Comparison of ENCODE assay signal across 17 mouse cellular contexts in genomic region chr2:77220960-77221359, GRCm38 (mm10). TPM values are rescaled to one million over a fixed set of nuclear protein-coding genes. Genes with fewer than 3 reads are reported as not detected.
DNase-seq lines count a peak whose midpoint lies in the region; ATAC-seq and TF ChIP-seq lines count a peak whose summit lies in the region.
"Had no signal": no experiment of that assay in that cellular context is flagged by ENCODE, and none has a peak within 500 bp of the region (broad histone marks: within the 10 kb centered on the region; RNA-seq: fewer than 3 reads in every experiment).

No protein-coding gene starts in this region.

- H3K27ac ChIP-seq in forebrain, embryonic 14.5 days (ENCODE audit: low read depth, low read length), result no peak overlapping the region
- H3K27ac ChIP-seq in forebrain, embryonic 12.5 days, result no peak overlapping the region
- peak overlapping the region; percentile 12; the same call in 1 of the 2 replicates for H3K27ac ChIP-seq in left cerebral cortex, adult 2 months
- peak overlapping the region; percentile 15; the same call in 1 of the 2 replicates for H3K27ac ChIP-seq in olfactory bulb, adult 2 months (ENCODE audit: insufficient read depth, low read depth, low read length)
- H3K27ac ChIP-seq: embryonic facial prominence, embryonic 15.5 days; heart, adult 2 months; liver, embryonic 12.5 days; midbrain, embryonic 10.5 days had no signal

- peak; percentile 37 for DNase-seq in forebrain, embryonic 14.5 days (ENCODE audit: low spot score)
- DNase-seq in left cerebral cortex, adult 2 months (ENCODE audit: extremely low spot score in 1 of 2, low spot score in 2 of 2), result no peak
- no peak for DNase-seq in left cerebral cortex, postnatal 36 days (ENCODE audit: low spot score in 2 of 2)
- DNase-seq in layer of hippocampus, adult 18-20 months (ENCODE audit: low spot score in 2 of 2), result peak; percentile 11 to 63
- no peak for DNase-seq in lung, postnatal 4 days
- DNase-seq in heart, adult 11 months, result no peak
- DNase-seq: adrenal gland, postnatal 14 days; B cell, adult 2 months; heart, adult 2 months; heart, postnatal 14 days; kidney, postnatal 10 days had no signal

- TF ChIP-seq POLR2A in olfactory bulb, adult 2 months (IDR thresholded peaks at IDR 0.05; ENCODE audit: insufficient read depth, low read depth, low read length), result no peak

- no peaks in the 10 kb centered on the region for H3K9me3 ChIP-seq in forebrain, embryonic 14.5 days (replicated peaks; ENCODE audit: control insufficient read depth, low read length)
- no peaks in the 10 kb centered on the region for H3K9me3 ChIP-seq in forebrain, embryonic 12.5 days
- H3K9me3 ChIP-seq: embryonic facial prominence, embryonic 15.5 days; liver, embryonic 12.5 days; midbrain, embryonic 10.5 days had no signal

- H3K36me3 ChIP-seq in forebrain, embryonic 14.5 days (ENCODE audit: control insufficient read depth, insufficient read depth, low read length), result peaks cover 22% of the 10 kb centered on the region
- H3K36me3 ChIP-seq in forebrain, embryonic 12.5 days (replicated peaks), result peaks cover 6% of the 10 kb centered on the region; the same call in 1 of the 2 replicates
- H3K36me3 ChIP-seq: embryonic facial prominence, embryonic 15.5 days; liver, embryonic 12.5 days had no signal

- peak; percentile 40; the same call in 1 of the 2 replicates for ATAC-seq in forebrain, embryonic 14.5 days
- ATAC-seq in forebrain, embryonic 12.5 days (ENCODE audit: low FRiP score), result no peak
- ATAC-seq: liver, embryonic 12.5 days; lung, postnatal 0 days had no signal

- no peaks in the 10 kb centered on the region for H3K27me3 ChIP-seq in forebrain, embryonic 14.5 days (replicated peaks; ENCODE audit: control insufficient read depth, insufficient read depth, low read length)
- H3K27me3 ChIP-seq in forebrain, embryonic 12.5 days, result no peaks in the 10 kb centered on the region
- H3K27me3 ChIP-seq: embryonic facial prominence, embryonic 15.5 days; liver, embryonic 12.5 days had no signal

- H3K4me2 ChIP-seq in forebrain, embryonic 14.5 days (ENCODE audit: low read length), result no peak overlapping the region
- H3K4me2 ChIP-seq in forebrain, embryonic 12.5 days, result no peak overlapping the region
- H3K4me2 ChIP-seq: embryonic facial prominence, embryonic 15.5 days; liver, embryonic 12.5 days had no signal

- no peak overlapping the region for H3K9ac ChIP-seq in forebrain, embryonic 14.5 days (ENCODE audit: low read length)
- no peak overlapping the region for H3K9ac ChIP-seq in forebrain, embryonic 12.5 days
- H3K9ac ChIP-seq: embryonic facial prominence, embryonic 15.5 days; liver, embryonic 12.5 days had no signal

- intact Hi-C loops in left cerebral cortex, adult 2 months (cut with DNase I), result no loop called here
- intact Hi-C loops in left cerebral cortex, postnatal 36 days (cut with DNase I), result no loop called here

- H3K4me3 ChIP-seq in forebrain, embryonic 14.5 days (ENCODE audit: low read depth, low read length), result no peak overlapping the region
- no peak overlapping the region for H3K4me3 ChIP-seq in forebrain, embryonic 12.5 days (replicated peaks)
- H3K4me3 ChIP-seq in left cerebral cortex, adult 2 months, result no peak overlapping the region
- no peak overlapping the region for H3K4me3 ChIP-seq in olfactory bulb, adult 2 months (ENCODE audit: insufficient read depth, low read depth, low read length)
- H3K4me3 ChIP-seq: embryonic facial prominence, embryonic 15.5 days; heart, adult 2 months; liver, embryonic 12.5 days; midbrain, embryonic 10.5 days had no signal

- no peak for TF ChIP-seq CTCF in left cerebral cortex, adult 2 months (IDR thresholded peaks at IDR 0.05)
- TF ChIP-seq CTCF in olfactory bulb, adult 2 months (IDR thresholded peaks at IDR 0.05; ENCODE audit: insufficient read depth, low read depth, low read length), result no peak

- no peaks in the 10 kb centered on the region for H3K4me1 ChIP-seq in forebrain, embryonic 14.5 days (ENCODE audit: control insufficient read depth, insufficient read depth, low read length)
- H3K4me1 ChIP-seq in forebrain, embryonic 12.5 days, result no peaks in the 10 kb centered on the region
- H3K4me1 ChIP-seq in olfactory bulb, adult 2 months (ENCODE audit: control insufficient read depth, insufficient read depth, low read length), result 0 out of 2 replicates have a peak, but pooled peaks cover 2% of the 10 kb centered on the region
- H3K4me1 ChIP-seq: embryonic facial prominence, embryonic 15.5 days; liver, embryonic 12.5 days; midbrain, embryonic 10.5 days had no signal

- WGBS in forebrain, embryonic 14.5 days, result 78% methylated on average over 2 of the region's 2 CpGs
- 79% methylated on average over 2 of the region's 2 CpGs for WGBS in forebrain, embryonic 12.5 days
- 61% methylated on average over 2 of the region's 2 CpGs for WGBS in olfactory bulb, adult 2 months

RNA-seq across cellular contexts. Expression of gene Ccdc141, which starts 50.5 kb away (rescaled TPM):
- polyA plus RNA-seq in forebrain, embryonic 14.5 days (2014; fragmentation: Nextera tagmentation; extraction: Ambion mirVana), result 4.3 and 5.1 TPM in 2 replicates
- 2.6 and 3.6 TPM in 2 replicates for polyA plus RNA-seq in forebrain, embryonic 12.5 days (2016; fragmentation: Nextera tagmentation; extraction: Ambion mirVana)
- 10 to 100 TPM; 18.5 to 28.2 TPM for total RNA-seq in left cerebral cortex, adult 2 months (2021)
- 10 to 100 TPM; 21.5 to 24.2 TPM for total RNA-seq in left cerebral cortex, postnatal 36 days (2021)
- 10 to 100 TPM; 18.4 to 23.0 TPM for total RNA-seq in layer of hippocampus, adult 18-20 months (2021)
- polyA plus RNA-seq in olfactory bulb, adult 2 months (2012; ENCODE audit: insufficient read depth, insufficient read length, low replicate concordance, missing spikeins), result not detected in 2 replicates

RNA-seq across cellular contexts. Expression of gene Sestd1, which starts 59.4 kb away (rescaled TPM):
- polyA plus RNA-seq in forebrain, embryonic 14.5 days (2014; fragmentation: Nextera tagmentation; extraction: Ambion mirVana), result 32.3 and 43.1 TPM in 2 replicates
- polyA plus RNA-seq in forebrain, embryonic 12.5 days (2016; fragmentation: Nextera tagmentation; extraction: Ambion mirVana), result 29.1 and 32.6 TPM in 2 replicates
- total RNA-seq in left cerebral cortex, adult 2 months (2021), result 10 to 100 TPM; 55.2 to 61.6 TPM
- 10 to 100 TPM; 59.5 to 60.0 TPM for total RNA-seq in left cerebral cortex, postnatal 36 days (2021)
- 10 to 100 TPM; 31.3 to 33.7 TPM for total RNA-seq in layer of hippocampus, adult 18-20 months (2021)
- polyA plus RNA-seq in olfactory bulb, adult 2 months (2012; ENCODE audit: insufficient read depth, insufficient read length, low replicate concordance, missing spikeins), result 76.6 TPM in 1 of 2 replicates, not detected in the other

Comparison
In these comparisons a context has a peak if more than half of its experiments do, and no peak if none do; other contexts are left out.
1. DNase-seq: peak in forebrain, embryonic 14.5 days (single experiment) and layer of hippocampus, adult 18-20 months (2 of 2); none in left cerebral cortex, adult 2 months (0 of 2), left cerebral cortex, postnatal 36 days (0 of 2), lung, postnatal 4 days (0 of 2) and heart, adult 11 months (single experiment).
2. H3K27ac ChIP-seq: peak in left cerebral cortex, adult 2 months (single experiment) and olfactory bulb, adult 2 months (single experiment); none in forebrain, embryonic 14.5 days (single experiment) and forebrain, embryonic 12.5 days (single experiment).